Mouse (Mus musculus) embryonic facial prominence, embryonic 15.5 days (tissue): ENCODE measurements around the gene G430095P16Rik. TPM values are rescaled to one million over a fixed set of nuclear protein-coding genes. Genes with fewer than 3 reads are reported as not detected.

ENCODE experiments used
- ATAC-seq: fragments of 200-750 bp; cut with Nextera tagmentation; 2 replicates; pipeline ENCODE4 v1.8.0; 2017; ENCODE audit warnings: low read depth, moderate TSS enrichment; ENCODE audit not compliant: insufficient number of reproducible peaks, low FRiP score, low TSS enrichment
- H3K27ac ChIP-seq: fragments of 300-500 bp; sonication (generic); replicated peaks from 2 replicates; pipeline ENCODE4 v1.5.1; 2015; ENCODE audit warnings: mild to moderate bottlenecking, inconsistent platforms
- H3K27me3 ChIP-seq: fragments of 300-500 bp; sonication (generic); 2 replicates; pipeline ENCODE4 v1.6.1; 2015; ENCODE audit warnings: inconsistent platforms
- H3K36me3 ChIP-seq: fragments of 300-500 bp; sonication (generic); 2 replicates; pipeline ENCODE4 v1.6.1; 2015; ENCODE audit warnings: mild to moderate bottlenecking, inconsistent platforms
- H3K4me1 ChIP-seq: fragments of 300-500 bp; sonication (generic); 2 replicates; pipeline ENCODE4 v1.6.1; 2015; ENCODE audit warnings: inconsistent platforms
- H3K4me2 ChIP-seq: fragments of 300-500 bp; sonication (generic); replicated peaks from 2 replicates; pipeline ENCODE4 v1.6.1; 2015; ENCODE audit warnings: mild to moderate bottlenecking, inconsistent platforms
- H3K4me3 ChIP-seq: fragments of 300-500 bp; sonication (generic); replicated peaks from 2 replicates; pipeline ENCODE4 v1.5.1; 2015; ENCODE audit warnings: mild to moderate bottlenecking, inconsistent platforms
- H3K9ac ChIP-seq: fragments of 300-500 bp; sonication (generic); 2 replicates; pipeline ENCODE4 v1.6.1; 2015; ENCODE audit warnings: inconsistent platforms
- H3K9me3 ChIP-seq: fragments of 300-500 bp; sonication (generic); replicated peaks from 2 replicates; pipeline ENCODE4 v1.6.1; 2016; ENCODE audit warnings: inconsistent platforms
- WGBS: fragments of 180-500 bp; shearing (Covaris S2); methylation state at CpG from one replicate; pipeline ENCODE4 v1.1.7; 2015; 5-methylcytosine and 5-hydroxymethylcytosine counted together
- polyA plus RNA-seq: library from polyadenylated mRNA; unstranded; fragments of >200 nt; fragmentation: Nextera tagmentation; extraction: Ambion mirVana; gene quantifications from 2 replicates; pipeline ENCODE4 v1.2.1, GENCODE M21; 2015

Gene G430095P16Rik
- polyA plus RNA-seq, 1 experiment from 2014 or later: 4.2 TPM

DNA sequence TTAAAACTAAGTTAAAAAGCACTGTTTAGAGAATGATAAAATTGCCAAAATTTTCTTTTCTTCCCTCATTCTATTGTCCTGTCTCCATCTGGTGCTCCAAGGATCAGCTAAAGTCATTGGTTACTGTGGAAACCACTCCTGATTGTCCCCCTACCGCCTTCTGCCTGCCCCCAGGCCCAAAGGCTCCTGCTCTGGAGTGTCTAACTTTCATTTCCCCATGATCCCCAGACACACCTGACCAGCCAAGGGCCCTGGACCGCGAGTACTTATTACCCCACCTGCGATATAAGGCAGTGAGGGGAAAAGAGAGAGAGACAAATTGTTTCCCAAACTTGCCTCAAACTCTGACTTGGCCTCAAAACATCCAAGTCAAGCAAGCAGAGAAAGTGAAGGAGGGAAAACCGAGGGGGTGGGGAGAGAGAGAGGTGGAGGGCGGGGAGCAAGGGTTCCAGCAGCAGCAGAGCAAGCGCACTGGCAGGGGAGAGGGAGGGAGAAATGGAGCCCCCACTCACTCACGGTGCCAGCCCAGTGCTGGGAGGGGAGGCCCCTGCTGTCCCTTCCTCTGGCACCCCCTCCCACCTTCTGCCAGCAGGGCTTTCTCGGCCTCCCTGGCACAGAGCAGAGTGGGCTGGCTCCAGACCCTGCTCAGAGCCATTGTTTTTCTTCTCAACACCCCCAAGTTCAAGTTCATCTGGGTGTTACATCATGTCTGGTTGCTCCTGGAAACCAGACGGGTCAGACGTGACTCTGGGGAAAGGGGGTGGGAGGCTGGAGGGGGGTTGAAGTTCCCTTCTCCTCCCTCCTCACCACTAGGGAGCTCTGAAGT is 10.7 kb upstream of the G430095P16Rik start:
- Histone ChIP-seq H3K4me3 (no peak overlapping the region), H3K36me3 (peaks cover 26% of the 10 kb centered on the region)

GRCm38 (mm10) chr8:84712759-84713120 is 10.1 kb upstream of the G430095P16Rik start:
- peaks cover 84% of the 10 kb centered on the region for H3K4me1 ChIP-seq
- peak overlapping the region; percentile 95 for H3K27ac ChIP-seq
- H3K9me3 ChIP-seq: no peaks in the 10 kb centered on the region
- H3K9ac ChIP-seq: 0 out of 2 replicates have a peak overlapping the region, but pooled peaks have one; percentile 4
- no peak overlapping the region for H3K4me3 ChIP-seq
- H3K4me2 ChIP-seq: no peak overlapping the region; the same call in 1 of the 2 replicates
- H3K36me3 ChIP-seq: peaks cover 28% of the 10 kb centered on the region
- ATAC-seq: peak; percentile 66
- WGBS: 4% methylated on average over 3 of the region's 3 CpGs
- H3K27me3 ChIP-seq: peaks cover 15% of the 10 kb centered on the region

More for the DNA sequence above, 10.7 kb upstream of the G430095P16Rik start:
- ATAC-seq: peak; percentile 90
- Histone ChIP-seq H3K4me1 (peaks cover 85% of the 10 kb centered on the region), H3K9me3 (no peaks in the 10 kb centered on the region), H3K27me3 (peaks cover 20% of the 10 kb centered on the region), H3K4me2 (peak overlapping the region; percentile 15; the same call in 1 of the 2 replicates), H3K27ac (peak overlapping the region; percentile 95), H3K9ac (no peak overlapping the region)
- WGBS: 11% methylated on average over 11 of the region's 11 CpGs

GRCm38 (mm10) chr8:84713381-84713780 is 9.4 kb upstream of the G430095P16Rik start:
- H3K4me2 ChIP-seq: no peak overlapping the region
- H3K27ac ChIP-seq: peak overlapping the region; percentile 95
- H3K9me3 ChIP-seq: no peaks in the 10 kb centered on the region
- peaks cover 9% of the 10 kb centered on the region for H3K27me3 ChIP-seq
- H3K4me3 ChIP-seq: no peak overlapping the region
- 42% methylated on average over 4 of the region's 4 CpGs for WGBS
- H3K36me3 ChIP-seq: peaks cover 26% of the 10 kb centered on the region; the same call in 1 of the 2 replicates
- 0 out of 2 replicates have a peak overlapping the region, but pooled peaks have one; percentile 12 for H3K9ac ChIP-seq
- ATAC-seq: no peak
- peaks cover 79% of the 10 kb centered on the region for H3K4me1 ChIP-seq

DNA sequence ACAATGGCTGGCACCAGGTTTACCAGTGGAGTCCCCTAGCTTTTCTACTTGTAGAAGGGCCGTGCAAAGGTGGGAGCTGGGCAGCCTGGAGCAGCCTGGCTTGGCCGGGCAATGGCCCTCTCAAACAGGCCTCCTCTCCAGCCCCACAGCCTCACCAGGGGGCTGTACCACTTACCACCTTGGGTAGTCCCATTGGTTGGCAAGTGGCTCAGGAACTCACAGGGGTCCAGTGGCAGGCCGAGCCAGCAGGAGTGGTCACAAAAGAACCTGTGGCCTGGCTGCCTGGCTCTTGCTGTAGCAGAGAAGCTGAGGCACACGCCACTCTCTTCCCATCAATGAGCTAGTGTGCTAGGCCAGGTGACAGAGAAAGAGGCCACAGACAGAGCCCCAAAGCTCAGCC is 8.6 kb upstream of the G430095P16Rik start:
- Histone ChIP-seq H3K4me3 (no peak overlapping the region), H3K9me3 (no peaks in the 10 kb centered on the region), H3K4me1 (peaks cover 81% of the 10 kb centered on the region), H3K4me2 (no peak overlapping the region), H3K27ac (peak overlapping the region; percentile 95), H3K9ac (no peak overlapping the region), H3K27me3 (peaks cover 6% of the 10 kb centered on the region), H3K36me3 (peaks cover 30% of the 10 kb centered on the region; the same call in 1 of the 2 replicates)
- 75% methylated on average over 4 of the region's 4 CpGs for WGBS
- ATAC-seq: no peak

DNA sequence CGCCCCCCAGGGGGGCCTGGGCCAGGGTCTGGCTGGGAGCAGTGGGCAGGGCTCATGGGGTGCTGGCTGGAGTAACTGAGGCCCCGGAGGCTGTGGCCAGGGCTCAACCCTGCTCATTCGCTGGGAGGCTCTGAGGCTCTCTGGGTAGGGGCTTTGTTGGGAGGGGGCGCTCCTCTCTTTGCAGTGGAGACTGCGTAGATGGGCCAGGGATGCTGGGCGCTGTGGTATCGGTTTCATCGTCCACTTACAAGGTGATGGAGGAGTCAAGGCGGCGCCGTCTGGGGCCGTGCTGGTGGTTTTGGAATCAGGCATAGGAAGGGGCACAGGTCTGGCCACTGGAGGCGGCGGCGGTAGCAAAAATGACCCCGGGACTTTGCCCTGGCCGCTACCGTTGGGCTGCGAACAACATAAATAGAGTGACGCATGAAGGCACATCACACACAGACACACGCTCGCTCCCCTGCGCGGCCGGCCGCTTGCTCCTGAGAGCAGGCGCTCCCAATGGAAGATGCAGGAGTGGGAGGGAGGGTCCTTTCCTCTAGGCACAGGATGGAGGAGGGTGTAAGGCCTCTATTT is 6.8 kb upstream of the G430095P16Rik start:
- 30% methylated on average over 27 of the region's 27 CpGs for WGBS
- peak overlapping the region; percentile 74 for H3K27ac ChIP-seq
- ATAC-seq: no peak

DNA sequence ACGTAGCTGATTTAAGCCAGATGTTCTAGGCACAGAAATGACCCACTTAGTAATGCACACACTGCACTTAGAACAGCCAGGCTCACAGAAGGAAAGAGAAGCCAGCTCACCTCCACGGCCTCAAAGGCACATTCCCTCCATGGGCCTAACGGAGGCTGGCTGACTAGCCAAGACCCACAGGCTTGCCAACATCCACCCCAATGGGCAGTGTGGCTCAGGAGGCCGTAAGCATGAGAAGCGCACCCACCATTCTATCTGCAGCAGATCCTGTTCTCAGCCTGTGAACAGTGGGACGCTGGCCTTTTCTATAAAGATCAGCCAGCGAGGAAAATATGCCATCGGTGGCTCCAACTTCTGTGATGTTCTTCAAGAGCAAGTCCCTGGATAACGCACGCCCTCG is 6.0 kb upstream of the G430095P16Rik start:
- Histone ChIP-seq H3K4me2 (no peak overlapping the region), H3K9me3 (no peaks in the 10 kb centered on the region), H3K27ac (peak overlapping the region; percentile 70), H3K36me3 (peaks cover 56% of the 10 kb centered on the region), H3K4me1 (peaks cover 78% of the 10 kb centered on the region), H3K9ac (no peak overlapping the region), H3K4me3 (no peak overlapping the region), H3K27me3 (peaks cover 6% of the 10 kb centered on the region)
- ATAC-seq: no peak
- WGBS: 73% methylated on average over 11 of the region's 11 CpGs

More for the DNA sequence above, 6.8 kb upstream of the G430095P16Rik start:
- Histone ChIP-seq H3K27me3 (peaks cover 6% of the 10 kb centered on the region), H3K9me3 (no peaks in the 10 kb centered on the region), H3K4me1 (peaks cover 79% of the 10 kb centered on the region), H3K4me2 (no peak overlapping the region), H3K4me3 (no peak overlapping the region), H3K9ac (no peak overlapping the region), H3K36me3 (peaks cover 48% of the 10 kb centered on the region)

DNA sequence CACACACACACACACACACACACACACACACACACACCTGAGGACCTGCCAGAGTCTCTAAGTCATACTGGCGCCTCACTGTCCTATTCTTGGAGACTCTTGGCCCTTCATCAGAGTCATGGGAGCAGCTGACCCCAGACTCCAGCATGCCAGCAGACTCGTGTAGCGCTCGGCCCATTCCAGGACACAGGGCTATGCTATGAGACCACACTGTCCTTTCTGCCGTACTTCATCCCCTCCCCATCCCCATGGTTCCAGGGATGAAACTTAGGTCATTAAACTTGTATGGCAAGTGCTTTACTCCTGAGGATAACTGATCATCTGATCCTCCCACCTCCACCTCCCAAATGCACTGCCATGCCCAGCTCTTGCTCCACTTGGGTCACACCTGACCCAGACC is 4.3 kb upstream of the G430095P16Rik start:
- no peak overlapping the region for H3K9ac ChIP-seq
- H3K27me3 ChIP-seq: peaks cover 6% of the 10 kb centered on the region
- ATAC-seq: no peak
- peaks cover 79% of the 10 kb centered on the region for H3K4me1 ChIP-seq
- no peaks in the 10 kb centered on the region for H3K9me3 ChIP-seq
- 88% methylated on average over 5 of the region's 5 CpGs for WGBS
- no peak overlapping the region for H3K4me2 ChIP-seq
- H3K4me3 ChIP-seq: no peak overlapping the region
- H3K27ac ChIP-seq: no peak overlapping the region
- peaks cover 54% of the 10 kb centered on the region for H3K36me3 ChIP-seq

DNA sequence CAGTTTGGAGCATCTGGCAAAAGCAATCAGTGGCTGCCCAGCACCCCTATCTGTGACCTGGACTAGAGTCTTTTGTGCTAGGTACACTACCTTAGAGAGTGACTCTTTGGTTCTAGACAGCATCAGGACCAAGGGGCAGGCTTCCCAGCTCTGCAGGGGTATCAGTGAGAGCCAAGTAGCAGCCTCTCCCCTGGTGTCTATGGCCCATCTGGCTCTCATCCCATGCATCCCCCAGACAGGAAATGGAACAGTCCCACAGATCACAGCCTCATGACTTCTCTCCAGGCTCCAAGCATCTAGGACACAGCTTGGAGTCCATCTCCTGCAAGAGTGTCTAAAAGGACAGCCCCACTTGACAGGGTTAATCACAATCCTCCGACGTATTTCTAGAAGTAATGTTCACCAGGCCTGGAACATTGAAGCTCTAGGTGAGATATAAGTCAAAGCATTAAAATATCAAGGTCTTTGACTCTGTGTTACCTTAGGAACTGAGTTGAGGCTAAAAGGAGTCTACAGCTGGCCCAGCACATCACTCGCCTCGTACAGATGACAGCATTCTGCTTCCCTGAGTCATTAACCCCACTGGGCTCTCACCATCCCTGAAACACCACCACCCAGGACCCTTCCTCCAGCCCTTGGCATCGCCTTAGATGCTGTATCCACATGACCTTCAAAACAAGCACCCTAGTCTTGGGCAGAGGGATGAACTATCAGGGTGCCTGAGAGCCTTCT is 3.7 kb upstream of the G430095P16Rik start:
- WGBS: 75% methylated on average over 5 of the region's 5 CpGs
- H3K9ac ChIP-seq: no peak overlapping the region
- H3K27ac ChIP-seq: no peak overlapping the region
- peaks cover 51% of the 10 kb centered on the region for H3K36me3 ChIP-seq
- no peak overlapping the region for H3K4me2 ChIP-seq
- ATAC-seq: no peak
- peaks cover 6% of the 10 kb centered on the region for H3K27me3 ChIP-seq
- H3K4me1 ChIP-seq: peaks cover 79% of the 10 kb centered on the region
- H3K4me3 ChIP-seq: no peak overlapping the region
- no peaks in the 10 kb centered on the region for H3K9me3 ChIP-seq

- WGBS: 29% methylated on average over 6 of the region's 6 CpGs
- Histone ChIP-seq H3K27me3 (no peaks in the 10 kb centered on the region), H3K9me3 (no peaks in the 10 kb centered on the region), H3K36me3 (peaks cover 65% of the 10 kb centered on the region), H3K27ac (peak overlapping the region; percentile 98), H3K9ac (no peak overlapping the region), H3K4me1 (peaks cover 80% of the 10 kb centered on the region), H3K4me2 (peak overlapping the region; percentile 43), H3K4me3 (no peak overlapping the region)
- no peak for ATAC-seq
Measured at GRCm38 (mm10) chr8:84722530-84722849, 317 bp upstream of the G430095P16Rik start.

GRCm38 (mm10) chr8:84723571-84723900 is 729 bp downstream of the G430095P16Rik start:
- Histone ChIP-seq H3K4me1 (peaks cover 86% of the 10 kb centered on the region), H3K4me3 (no peak overlapping the region), H3K27me3 (no peaks in the 10 kb centered on the region), H3K27ac (peak overlapping the region; percentile 98), H3K9ac (0 out of 2 replicates have a peak overlapping the region, but pooled peaks have one; percentile 23), H3K9me3 (no peaks in the 10 kb centered on the region), H3K36me3 (peaks cover 60% of the 10 kb centered on the region), H3K4me2 (peak overlapping the region; percentile 43)
- no peak for ATAC-seq
- WGBS: 11% methylated on average over 7 of the region's 7 CpGs

GRCm38 (mm10) chr8:84724683-84725082 is 1.9 kb downstream of the G430095P16Rik start:
- Histone ChIP-seq H3K4me1 (peaks cover 84% of the 10 kb centered on the region), H3K9ac (no peak overlapping the region), H3K27me3 (no peaks in the 10 kb centered on the region), H3K4me3 (no peak overlapping the region), H3K36me3 (peaks cover 48% of the 10 kb centered on the region), H3K27ac (peak overlapping the region; percentile 98), H3K4me2 (0 out of 2 replicates have a peak overlapping the region, but pooled peaks have one; percentile 43), H3K9me3 (no peaks in the 10 kb centered on the region)
- no peak for ATAC-seq
- 35% methylated on average over 9 of the region's 9 CpGs for WGBS
